Comparison of ENCODE assay signal across 8 mouse cellular contexts in genomic region chrX:93281756-93282155, GRCm38 (mm10). TPM values are rescaled to one million over a fixed set of nuclear protein-coding genes. Genes with fewer than 3 reads are reported as not detected.
DNase-seq lines count a peak whose midpoint lies in the region; ATAC-seq lines count a peak whose summit lies in the region.

No protein-coding gene starts in this region.

- H3K4me3 ChIP-seq in heart, embryonic 11.5 days (ENCODE audit: low read depth, low read length) = peak overlapping the region; percentile 14; the same call in 1 of the 2 replicates
- peak overlapping the region; percentile 31 for H3K4me3 ChIP-seq in limb, embryonic 10.5 days
- no peak overlapping the region for H3K4me3 ChIP-seq in stomach, embryonic 15.5 days (replicated peaks)

- no peaks in the 10 kb centered on the region for H3K4me1 ChIP-seq in heart, embryonic 11.5 days (ENCODE audit: control insufficient read depth, insufficient read depth, low read length)
- H3K4me1 ChIP-seq in limb, embryonic 10.5 days = 0 out of 2 replicates have a peak, but pooled peaks cover 3% of the 10 kb centered on the region
- no peaks in the 10 kb centered on the region; the same call in 1 of the 2 replicates for H3K4me1 ChIP-seq in stomach, embryonic 15.5 days

- H3K9me3 ChIP-seq in heart, embryonic 11.5 days (replicated peaks; ENCODE audit: control insufficient read depth, low read length) = no peaks in the 10 kb centered on the region
- H3K9me3 ChIP-seq in limb, embryonic 10.5 days (replicated peaks) = no peaks in the 10 kb centered on the region
- H3K9me3 ChIP-seq in stomach, embryonic 15.5 days = no peaks in the 10 kb centered on the region

- no peak overlapping the region for H3K9ac ChIP-seq in heart, embryonic 11.5 days (ENCODE audit: low read depth, low read length)
- no peak overlapping the region for H3K9ac ChIP-seq in stomach, embryonic 15.5 days

- no peak for ATAC-seq in heart, embryonic 11.5 days (replicated peaks; ENCODE audit: insufficient number of reproducible peaks, low FRiP score, low TSS enrichment)
- no peak for ATAC-seq in stomach, embryonic 15.5 days (ENCODE audit: insufficient read depth, low FRiP score, low read depth)

- no peak for DNase-seq in heart, postnatal 25 days (ENCODE audit: low spot score)
- peak; percentile 28 for DNase-seq in retina, embryonic 14.5 days (ENCODE audit: low spot score)
- DNase-seq in retina, postnatal 1 day = no peak
- peak; percentile 37 for DNase-seq in limb, embryonic 10.5 days (ENCODE audit: low spot score)
- DNase-seq in cerebellum, adult 11-12 months = no peak
- no peak for DNase-seq in cerebellum, adult 11 months

- WGBS in heart, embryonic 11.5 days (ENCODE audit: insufficient replicate concordance) = 11% methylated on average over 5 of the region's 5 CpGs
- 13% methylated on average over 5 of the region's 5 CpGs for WGBS in limb, embryonic 10.5 days
- WGBS in stomach, embryonic 15.5 days = 27% methylated on average over 5 of the region's 5 CpGs

- H3K27ac ChIP-seq in heart, embryonic 11.5 days (ENCODE audit: low read depth, low read length) = no peak overlapping the region
- H3K27ac ChIP-seq in limb, embryonic 10.5 days = no peak overlapping the region
- H3K27ac ChIP-seq in stomach, embryonic 15.5 days = no peak overlapping the region

- H3K27me3 ChIP-seq in heart, embryonic 11.5 days (ENCODE audit: control insufficient read depth, insufficient read depth, low read length) = peaks cover 38% of the 10 kb centered on the region
- peaks cover 97% of the 10 kb centered on the region for H3K27me3 ChIP-seq in limb, embryonic 10.5 days (ENCODE audit: low read depth, poor library complexity, severe bottlenecking)
- peaks cover 54% of the 10 kb centered on the region for H3K27me3 ChIP-seq in stomach, embryonic 15.5 days (replicated peaks)

- H3K4me2 ChIP-seq in heart, embryonic 11.5 days = peak overlapping the region; percentile 46
- peak overlapping the region; percentile 23 for H3K4me2 ChIP-seq in stomach, embryonic 15.5 days

- intact Hi-C loops in heart, postnatal 25 days (cut with DNase I) = loop anchor here (10.0 kb wide), 1 partner anchor 183 kb away; no protein-coding TSS in a partner anchor

- no peaks in the 10 kb centered on the region for H3K36me3 ChIP-seq in heart, embryonic 11.5 days (ENCODE audit: control insufficient read depth, insufficient read depth, low read length)
- H3K36me3 ChIP-seq in limb, embryonic 10.5 days = no peaks in the 10 kb centered on the region
- no peaks in the 10 kb centered on the region for H3K36me3 ChIP-seq in stomach, embryonic 15.5 days

RNA-seq across cellular contexts. Expression of gene Arx, which starts 4.5 kb away (rescaled TPM):
- polyA plus RNA-seq in heart, embryonic 11.5 days (2014; fragmentation: Nextera tagmentation; extraction: Ambion mirVana) = 0.09 TPM in 1 of 2 replicates, not detected in the other
- total RNA-seq in heart, postnatal 25 days (2021) = under 1 TPM in 1 of 2 experiments, not detected in 1; 0.10 TPM
- 0.09 and 0.11 TPM in 2 replicates for polyA plus RNA-seq in limb, embryonic 10.5 days (2016; fragmentation: Nextera tagmentation; extraction: Ambion mirVana)
- 0.49 and 0.66 TPM in 2 replicates for polyA plus RNA-seq in stomach, embryonic 15.5 days (2015; fragmentation: Nextera tagmentation; extraction: Ambion mirVana)

Comparison
In these comparisons a context has a peak if more than half of its experiments do, and no peak if none do; other contexts are left out.
1. DNase-seq: peak in retina, embryonic 14.5 days (single experiment) and limb, embryonic 10.5 days (single experiment); none in heart, postnatal 25 days (single experiment), retina, postnatal 1 day (single experiment), cerebellum, adult 11-12 months (single experiment) and cerebellum, adult 11 months (single experiment).